Mouse (Mus musculus): ENCODE data around the gene Pla2g4e.

GRCm38 (mm10) chr2:120261346-120261745, 16.2 kb upstream of the Pla2g4e start:
- TF ChIP-seq CTCF (IDR thresholded peaks at IDR 0.05; ENCODE audit: low read depth) (no peak), EP300 (IDR thresholded peaks at IDR 0.05; ENCODE audit: low read depth) (no peak)
